Mouse (Mus musculus): ENCODE measurements around the gene Pla2g4b.
A peak's percentile ranks its signal among the peaks of the same experiment; 100 is the strongest.

The Pla2g4b gene

DNA sequence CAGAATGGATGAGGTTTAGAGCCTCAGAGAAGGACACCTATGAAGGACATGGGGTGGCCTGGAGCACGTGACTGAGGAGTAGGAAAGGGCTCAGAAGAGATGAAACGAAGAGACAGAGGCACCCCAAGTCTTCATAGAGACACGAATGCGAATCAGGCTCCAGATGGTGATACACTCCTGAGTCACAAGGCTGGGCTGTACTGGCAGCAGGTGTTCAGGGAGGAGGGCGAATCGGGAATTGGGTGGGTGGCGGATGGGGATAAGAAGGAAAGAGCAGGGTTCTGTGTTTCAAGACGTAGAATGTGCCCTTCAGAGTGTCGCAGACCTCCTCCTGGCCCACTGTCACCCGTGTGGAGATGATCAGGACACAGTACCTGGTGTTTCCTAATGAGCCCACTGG, 32.0 kb downstream of the Pla2g4b start:
- no peak for DNase-seq

DNA sequence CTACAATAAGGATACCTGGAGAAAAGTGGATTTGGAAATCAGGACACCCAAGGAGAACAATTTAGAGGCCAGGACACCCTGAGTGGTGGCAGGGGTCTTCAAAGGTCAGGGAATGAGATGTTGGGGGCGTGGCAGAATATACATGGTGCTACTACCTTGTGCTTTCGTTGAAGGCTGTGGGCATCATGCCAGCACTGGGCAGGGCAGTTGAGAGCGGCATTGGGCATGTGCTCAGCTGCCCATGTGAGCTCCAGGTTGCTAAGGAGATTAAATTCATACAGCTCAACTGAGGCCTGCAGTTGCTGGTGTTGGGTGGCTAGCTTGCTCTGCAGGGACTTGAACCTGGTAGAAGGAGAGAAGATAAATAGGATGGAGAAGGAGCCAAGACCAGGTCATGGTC, 33.0 kb downstream of the Pla2g4b start:
- no peak for DNase-seq

GRCm38 (mm10) chr2:120068555-120069465, 35.6 kb downstream of the Pla2g4b start:
- DNase-seq, result peak; percentile 32

DNA sequence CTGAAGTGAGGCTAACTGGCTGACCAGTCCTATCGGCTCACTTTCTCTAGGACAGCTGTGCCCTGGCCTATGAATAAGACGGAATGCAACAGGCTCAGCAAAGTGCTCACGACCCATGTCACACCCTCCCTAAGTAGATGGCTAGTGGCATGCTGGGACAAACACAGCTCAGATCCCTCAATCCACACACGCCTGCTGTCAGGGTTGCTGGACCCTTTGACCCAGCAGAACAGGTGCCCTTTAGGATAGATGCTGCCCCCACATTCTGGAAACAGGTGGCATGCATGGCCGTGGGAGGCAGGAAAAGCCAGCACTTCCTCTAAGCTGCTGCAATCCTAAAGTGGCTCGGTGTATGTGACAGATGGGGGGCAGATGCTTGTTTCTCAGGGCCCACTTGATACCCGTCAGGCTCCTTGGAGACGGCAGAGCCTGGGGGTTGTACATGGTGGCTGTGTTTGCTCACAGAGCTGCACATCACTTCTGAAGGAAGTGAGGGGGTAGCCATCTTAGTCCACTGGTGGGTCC, 36.3 kb downstream of the Pla2g4b start:
- no peak for DNase-seq

GRCm38 (mm10) chr2:120074096-120074495, 40.9 kb downstream of the Pla2g4b start:
- no peak for DNase-seq

GRCm38 (mm10) chr2:120076076-120076705, 43.0 kb downstream of the Pla2g4b start:
- DNase-seq, result peak; percentile 82

DNA sequence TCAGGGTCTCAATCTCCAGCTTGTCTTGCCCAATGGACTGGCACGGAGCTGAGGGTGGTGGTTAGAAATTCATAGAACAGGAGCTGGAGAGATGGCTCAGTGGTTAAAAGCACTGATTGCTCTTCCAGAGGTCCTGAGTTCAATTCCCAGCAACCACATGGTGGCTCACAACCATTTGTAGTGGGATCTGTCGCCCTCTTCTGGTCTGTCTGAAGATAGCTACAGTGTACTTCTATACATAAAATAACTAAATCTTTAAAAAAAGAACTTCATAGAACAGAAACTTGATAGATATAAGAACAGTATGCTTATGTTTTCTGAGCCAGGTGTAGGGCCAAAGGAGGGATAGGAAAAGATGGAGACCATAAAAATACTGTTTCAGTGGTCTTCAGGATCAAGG, 49.2 kb downstream of the Pla2g4b start:
- no peak for DNase-seq

DNA sequence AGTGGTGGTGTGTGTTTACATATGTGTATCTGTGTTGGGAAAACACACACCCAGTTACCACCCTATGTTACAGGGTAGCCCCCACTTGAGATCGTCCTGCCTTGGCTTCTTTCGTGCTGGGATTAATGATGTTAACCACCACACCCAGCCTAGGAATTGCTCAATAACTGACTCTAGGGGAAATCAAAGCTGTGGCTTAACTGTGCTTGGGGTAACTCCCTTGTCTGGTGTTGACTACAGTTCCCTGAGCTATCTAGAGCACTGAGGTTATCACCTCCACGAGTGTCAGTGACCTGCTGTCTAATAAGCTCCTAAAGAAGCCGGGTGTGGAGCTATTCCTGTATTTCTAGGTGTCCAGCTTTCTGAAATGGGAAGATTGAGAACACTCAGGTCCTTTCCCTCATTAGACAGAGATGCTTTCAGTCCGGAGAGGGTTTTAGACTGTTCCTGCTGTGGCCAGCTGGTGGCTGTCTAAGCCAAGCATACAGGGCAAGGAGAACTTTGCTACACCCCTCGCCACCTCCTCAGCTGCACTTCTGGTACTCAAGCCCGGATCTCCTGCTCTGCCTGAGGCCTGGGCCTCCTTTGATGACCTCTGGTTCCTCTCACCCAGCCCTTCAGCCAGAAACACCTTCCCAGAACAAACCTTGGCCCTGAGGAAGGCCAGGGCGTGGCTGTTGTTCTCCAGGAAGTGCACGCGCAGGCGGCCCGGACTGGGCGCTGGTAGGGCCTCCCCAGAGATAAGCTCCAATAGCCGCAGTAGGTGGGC, 51.6 kb downstream of the Pla2g4b start:
- no peak for DNase-seq

- no peak for DNase-seq
Observed at GRCm38 (mm10) chr2:120086038-120086437, 52.8 kb downstream of the Pla2g4b start.

- DNase-seq, result no peak
Observed at GRCm38 (mm10) chr2:120087391-120087790, 54.2 kb downstream of the Pla2g4b start.

- DNase-seq, result no peak
Observed at GRCm38 (mm10) chr2:120087897-120088296, 54.7 kb downstream of the Pla2g4b start.

DNA sequence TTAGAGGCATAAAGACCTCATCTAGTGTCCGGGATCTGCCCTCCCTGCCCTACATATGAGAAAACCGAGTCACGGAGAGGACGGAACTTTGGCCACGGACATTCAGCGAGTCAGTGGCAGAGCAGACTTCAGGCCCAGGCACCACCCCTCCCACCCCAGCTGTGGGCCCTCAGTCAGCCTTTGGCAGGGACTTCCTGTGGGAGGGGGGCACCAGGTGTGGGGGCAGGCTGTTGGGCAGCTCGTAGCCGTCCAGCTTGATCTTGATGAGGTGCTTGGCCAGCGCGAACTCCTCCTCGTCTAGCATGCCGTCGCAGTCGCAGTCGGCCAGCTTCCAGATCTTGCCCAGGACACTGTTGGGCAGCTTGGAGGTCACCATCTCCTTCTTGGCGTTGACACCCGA, 57.8 kb downstream of the Pla2g4b start:
- DNase-seq, result no peak

Measured in thymus, postnatal 4 days (tissue).